Mouse (Mus musculus) neural tube, embryonic 14.5 days (tissue): ENCODE measurements around the gene Itpkb. TPM values are rescaled to one million over a fixed set of nuclear protein-coding genes. Genes with fewer than 3 reads are reported as not detected.
"Not testable (repeated sequence)": the region's sequence is repeated elsewhere in the genome, so short reads cannot be mapped to it uniquely, and the experiment has no call there.

Source experiments
- ATAC-seq: fragments of 200-750 bp; cut with Nextera tagmentation; 2 replicates; pipeline ENCODE4 v1.8.0; 2017; ENCODE audit warnings: low read depth, mild to moderate bottlenecking, moderate TSS enrichment, moderate library complexity
- H3K27ac ChIP-seq: fragments of 300-500 bp; sonication (generic); 2 replicates; pipeline ENCODE4 v1.5.1; 2014; ENCODE audit warnings: low read depth, mild to moderate bottlenecking, control low read depth, low read length, moderate library complexity, mixed read lengths
- H3K27me3 ChIP-seq: fragments of 300-500 bp; sonication (generic); 2 replicates; pipeline ENCODE4 v1.6.1; 2014; ENCODE audit warnings: low read length; ENCODE audit not compliant: control insufficient read depth, insufficient read depth
- H3K36me3 ChIP-seq: fragments of 300-500 bp; sonication (generic); 2 replicates; pipeline ENCODE4 v1.6.1; 2014; ENCODE audit warnings: low read length, mixed read lengths; ENCODE audit not compliant: control insufficient read depth, insufficient read depth
- H3K4me1 ChIP-seq: fragments of 300-500 bp; sonication (generic); 2 replicates; pipeline ENCODE4 v1.6.1; 2014; ENCODE audit warnings: low read length; ENCODE audit not compliant: control insufficient read depth, insufficient read depth
- H3K4me2 ChIP-seq: fragments of 300-500 bp; sonication (generic); 2 replicates; pipeline ENCODE4 v1.6.1; 2014; ENCODE audit warnings: mild to moderate bottlenecking, low read depth, low read length, control low read depth
- H3K4me3 ChIP-seq: fragments of 300-500 bp; sonication (generic); 2 replicates; pipeline ENCODE4 v1.5.1; 2014; ENCODE audit warnings: low read depth, low read length, control low read depth, mixed read lengths
- H3K9ac ChIP-seq: fragments of 300-500 bp; sonication (generic); replicated peaks from 2 replicates; pipeline ENCODE4 v1.6.1; 2014; ENCODE audit warnings: low read depth, mild to moderate bottlenecking, control low read depth, low read length, mixed read lengths
- H3K9me3 ChIP-seq: fragments of 300-500 bp; sonication (generic); 2 replicates; pipeline ENCODE4 v1.6.1; 2016; ENCODE audit warnings: low read length; ENCODE audit not compliant: control insufficient read depth
- WGBS: fragments of 180-500 bp; shearing (Covaris S2); extraction: QIAGEN DNeasy Blood & Tissue Kit; methylation state at CpG from one replicate; pipeline ENCODE4 v1.1.7; 2014; 5-methylcytosine and 5-hydroxymethylcytosine counted together
- polyA plus RNA-seq: library from polyadenylated mRNA; unstranded; fragments of >200 nt; fragmentation: Nextera tagmentation; extraction: Ambion mirVana; gene quantifications from 2 replicates; pipeline ENCODE4 v1.2.1, GENCODE M21; 2014

Gene Itpkb
- polyA plus RNA-seq, 1 experiment from 2014 or later: 2.4 TPM

GRCm38 (mm10) chr1:180383884-180384283, 53.6 kb downstream of the Itpkb start:
- Histone ChIP-seq H3K4me1 (peaks cover 9% of the 10 kb centered on the region; the same call in 1 of the 2 replicates), H3K27ac (no peak overlapping the region), H3K9me3 (no peaks in the 10 kb centered on the region), H3K4me2 (no peak overlapping the region), H3K27me3 (no peaks in the 10 kb centered on the region), H3K4me3 (no peak overlapping the region), H3K36me3 (no peaks in the 10 kb centered on the region), H3K9ac (no peak overlapping the region)
- ATAC-seq: no peak
- 95% methylated on average over 8 of the region's 8 CpGs for WGBS

GRCm38 (mm10) chr1:180384486-180384885, 54.2 kb downstream of the Itpkb start:
- Histone ChIP-seq H3K27ac (no peak overlapping the region), H3K4me3 (no peak overlapping the region), H3K4me1 (peaks cover 9% of the 10 kb centered on the region; the same call in 1 of the 2 replicates), H3K4me2 (no peak overlapping the region), H3K36me3 (no peaks in the 10 kb centered on the region), H3K9ac (no peak overlapping the region), H3K27me3 (no peaks in the 10 kb centered on the region), H3K9me3 (no peaks in the 10 kb centered on the region)
- WGBS: 69% methylated on average over 10 of the region's 10 CpGs
- ATAC-seq: no peak

- Histone ChIP-seq H3K27me3 (no peaks in the 10 kb centered on the region), H3K36me3 (no peaks in the 10 kb centered on the region), H3K4me3 (no peak overlapping the region), H3K4me1 (peaks cover 9% of the 10 kb centered on the region; the same call in 1 of the 2 replicates), H3K4me2 (no peak overlapping the region), H3K27ac (no peak overlapping the region), H3K9ac (no peak overlapping the region), H3K9me3 (no peaks in the 10 kb centered on the region)
- ATAC-seq: no peak
- 88% methylated on average over 6 of the region's 6 CpGs for WGBS
These were observed 55.0 kb downstream of the Itpkb start for GRCm38 (mm10) chr1:180385308-180385707.

GRCm38 (mm10) chr1:180386951-180387749, 56.9 kb downstream of the Itpkb start:
- H3K9me3 ChIP-seq: no peaks in the 10 kb centered on the region
- H3K4me3 ChIP-seq: peak overlapping the region; percentile 33
- 1% methylated on average over 27 of the region's 27 CpGs for WGBS
- 0 out of 2 replicates have a peak overlapping the region, but pooled peaks have one; percentile 48 for H3K27ac ChIP-seq
- H3K9ac ChIP-seq: peak overlapping the region; percentile 17; the same call in 1 of the 2 replicates
- peak; percentile 97 for ATAC-seq
- peaks cover 9% of the 10 kb centered on the region; the same call in 1 of the 2 replicates for H3K4me1 ChIP-seq
- H3K27me3 ChIP-seq: no peaks in the 10 kb centered on the region
- H3K4me2 ChIP-seq: peak overlapping the region; percentile 68
- no peaks in the 10 kb centered on the region for H3K36me3 ChIP-seq

- peak overlapping the region; percentile 68 for H3K4me2 ChIP-seq
- H3K27me3 ChIP-seq: no peaks in the 10 kb centered on the region
- H3K36me3 ChIP-seq: no peaks in the 10 kb centered on the region
- H3K27ac ChIP-seq: no peak overlapping the region
- ATAC-seq: no peak
- whole genome bisulfite sequencing: 17% methylated on average over 11 of the region's 11 CpGs
- peaks cover 9% of the 10 kb centered on the region; the same call in 1 of the 2 replicates for H3K4me1 ChIP-seq
- 0 out of 2 replicates have a peak overlapping the region, but pooled peaks have one; percentile 17 for H3K9ac ChIP-seq
- peak overlapping the region; percentile 33 for H3K4me3 ChIP-seq
- no peaks in the 10 kb centered on the region for H3K9me3 ChIP-seq
These were observed 57.6 kb downstream of the Itpkb start for GRCm38 (mm10) chr1:180387750-180388480.

GRCm38 (mm10) chr1:180388481-180388880, 58.2 kb downstream of the Itpkb start:
- Histone ChIP-seq H3K27ac (no peak overlapping the region), H3K4me1 (peaks cover 9% of the 10 kb centered on the region; the same call in 1 of the 2 replicates), H3K27me3 (no peaks in the 10 kb centered on the region), H3K36me3 (no peaks in the 10 kb centered on the region), H3K9me3 (no peaks in the 10 kb centered on the region), H3K9ac (no peak overlapping the region), H3K4me3 (no peak overlapping the region), H3K4me2 (0 out of 2 replicates have a peak overlapping the region, but pooled peaks have one; percentile 68)
- ATAC-seq: no peak
- 65% methylated on average over 1 of the region's 1 CpGs for WGBS

- H3K4me3 ChIP-seq, H3K27me3 ChIP-seq, H3K27ac ChIP-seq, ATAC-seq, H3K9me3 ChIP-seq, H3K4me2 ChIP-seq, H3K36me3 ChIP-seq, H3K9ac ChIP-seq, H3K4me1 ChIP-seq: not testable (repeated sequence)
- WGBS: 88% methylated on average over 11 of the region's 11 CpGs
These were observed 59.0 kb downstream of the Itpkb start for GRCm38 (mm10) chr1:180389213-180389760.

GRCm38 (mm10) chr1:180390321-180390731, 60.0 kb downstream of the Itpkb start:
- Histone ChIP-seq H3K27ac (no peak overlapping the region), H3K9me3 (no peaks in the 10 kb centered on the region), H3K36me3 (no peaks in the 10 kb centered on the region), H3K27me3 (no peaks in the 10 kb centered on the region), H3K4me1 (peaks cover 9% of the 10 kb centered on the region; the same call in 1 of the 2 replicates), H3K4me3 (no peak overlapping the region), H3K9ac (no peak overlapping the region), H3K4me2 (no peak overlapping the region)
- WGBS: 75% methylated on average over 3 of the region's 3 CpGs
- no peak for ATAC-seq
